8 mouse cellular contexts compared by ENCODE assay signal in the genomic region with DNA sequence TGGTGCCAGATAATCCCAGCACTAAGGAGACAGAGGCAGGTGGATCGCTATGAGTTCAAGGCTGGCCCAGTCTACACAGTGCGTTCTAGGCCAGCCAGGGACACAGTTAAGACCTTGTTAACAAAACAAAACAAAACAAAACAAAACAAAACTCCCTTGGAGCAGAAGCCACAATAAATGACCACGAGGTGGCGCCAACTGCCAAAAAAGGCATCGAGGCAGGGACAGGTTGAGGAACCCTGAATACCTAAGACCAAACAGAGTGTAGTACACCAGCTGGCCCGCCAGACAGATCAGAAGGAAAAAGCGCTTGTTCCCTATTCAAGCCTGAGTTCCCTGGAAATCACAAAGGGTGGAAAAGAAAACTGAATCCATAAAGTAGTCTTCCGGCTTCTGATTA. TPM values are rescaled to one million over a fixed set of nuclear protein-coding genes. Genes with fewer than 3 reads are reported as not detected.
DNase-seq lines count a peak whose midpoint lies in the region; ATAC-seq and TF ChIP-seq lines count a peak whose summit lies in the region.

No protein-coding gene starts in this region.

- no peaks in the 10 kb centered on the region for H3K27me3 ChIP-seq in intestine, embryonic 14.5 days (replicated peaks; ENCODE audit: control insufficient read depth, insufficient read depth, low read length)
- H3K27me3 ChIP-seq in intestine, embryonic 16.5 days (replicated peaks; ENCODE audit: control insufficient read depth, insufficient read depth, low read length) = no peaks in the 10 kb centered on the region
- H3K27me3 ChIP-seq in ES-Bruce4 (ENCODE audit: control insufficient read depth, insufficient read depth, low read length, poor library complexity, severe bottlenecking) = no peaks in the 10 kb centered on the region
- peaks cover 5% of the 10 kb centered on the region; the same call in 1 of the 2 replicates for H3K27me3 ChIP-seq in forebrain, embryonic 14.5 days (replicated peaks; ENCODE audit: control insufficient read depth, insufficient read depth, low read length)

- peak; percentile 86 for DNase-seq in intestine, embryonic 14.5 days (ENCODE audit: low spot score)
- DNase-seq in cerebellum, adult 11 months = peak; percentile 72
- DNase-seq in forebrain, embryonic 14.5 days (ENCODE audit: low spot score) = peak; percentile 90
- DNase-seq in kidney, postnatal 10 days = peak; percentile 89
- peak; percentile 89 for DNase-seq in lung, postnatal 36 days
- peak; percentile 42 to 73 for DNase-seq in spleen, adult 18-20 months

- TF ChIP-seq EP300 in ES-Bruce4 (IDR thresholded peaks at IDR 0.05; ENCODE audit: insufficient read depth, low read depth, low read length) = no peak

- no peak for ATAC-seq in intestine, embryonic 14.5 days (replicated peaks; ENCODE audit: low FRiP score, low TSS enrichment, low read depth)
- ATAC-seq in intestine, embryonic 16.5 days = no peak
- peak; percentile 64 for ATAC-seq in forebrain, embryonic 14.5 days

- peaks cover 22% of the 10 kb centered on the region for H3K4me1 ChIP-seq in intestine, embryonic 14.5 days (replicated peaks; ENCODE audit: control insufficient read depth, insufficient read depth, low read length)
- peaks cover 30% of the 10 kb centered on the region for H3K4me1 ChIP-seq in intestine, embryonic 16.5 days (ENCODE audit: control insufficient read depth, insufficient read depth, low read length)
- peaks cover 14% of the 10 kb centered on the region for H3K4me1 ChIP-seq in ES-Bruce4 (ENCODE audit: control insufficient read depth, insufficient read depth, low read length)
- peaks cover 3% of the 10 kb centered on the region for H3K4me1 ChIP-seq in forebrain, embryonic 14.5 days (ENCODE audit: control insufficient read depth, insufficient read depth, low read length)

- no peak overlapping the region for H3K4me3 ChIP-seq in intestine, embryonic 14.5 days (ENCODE audit: low read depth, low read length)
- no peak overlapping the region for H3K4me3 ChIP-seq in intestine, embryonic 16.5 days (ENCODE audit: low read length)
- H3K4me3 ChIP-seq in ES-Bruce4 (ENCODE audit: low read depth, low read length) = no peak overlapping the region
- no peak overlapping the region for H3K4me3 ChIP-seq in forebrain, embryonic 14.5 days (ENCODE audit: low read depth, low read length)

- H3K36me3 ChIP-seq in intestine, embryonic 14.5 days (ENCODE audit: control insufficient read depth, insufficient read depth, low read length) = peaks cover 53% of the 10 kb centered on the region
- peaks cover 36% of the 10 kb centered on the region for H3K36me3 ChIP-seq in intestine, embryonic 16.5 days (ENCODE audit: control insufficient read depth, insufficient read depth, low read length)
- H3K36me3 ChIP-seq in ES-Bruce4 (ENCODE audit: control insufficient read depth, insufficient read depth, low read length, poor library complexity, severe bottlenecking) = no peaks in the 10 kb centered on the region; the same call in 1 of the 2 replicates
- H3K36me3 ChIP-seq in forebrain, embryonic 14.5 days (ENCODE audit: control insufficient read depth, insufficient read depth, low read length) = no peaks in the 10 kb centered on the region

- no peak overlapping the region for H3K27ac ChIP-seq in intestine, embryonic 14.5 days (ENCODE audit: low read depth)
- no peak overlapping the region for H3K27ac ChIP-seq in intestine, embryonic 16.5 days (ENCODE audit: low read length)
- H3K27ac ChIP-seq in ES-Bruce4 (ENCODE audit: insufficient read depth, low read length) = no peak overlapping the region
- no peak overlapping the region for H3K27ac ChIP-seq in forebrain, embryonic 14.5 days (ENCODE audit: low read depth, low read length)

- peak; percentile 77 for TF ChIP-seq CTCF in ES-Bruce4 (IDR thresholded peaks at IDR 0.05; ENCODE audit: low read depth, low read length)

- H3K9me3 ChIP-seq in intestine, embryonic 14.5 days (ENCODE audit: control insufficient read depth, low read length) = no peaks in the 10 kb centered on the region
- no peaks in the 10 kb centered on the region for H3K9me3 ChIP-seq in intestine, embryonic 16.5 days (ENCODE audit: control insufficient read depth, low read length)
- H3K9me3 ChIP-seq in ES-Bruce4 (replicated peaks; ENCODE audit: control insufficient read depth, insufficient read depth, low read length, poor library complexity, severe bottlenecking) = no peaks in the 10 kb centered on the region
- H3K9me3 ChIP-seq in forebrain, embryonic 14.5 days (replicated peaks; ENCODE audit: control insufficient read depth, low read length) = no peaks in the 10 kb centered on the region

- TF ChIP-seq POLR2A in ES-Bruce4 (IDR thresholded peaks at IDR 0.05; ENCODE audit: insufficient read depth, low read length) = no peak

- WGBS in intestine, embryonic 14.5 days = 28% methylated on average over 8 of the region's 8 CpGs
- WGBS in intestine, embryonic 16.5 days = 21% methylated on average over 8 of the region's 8 CpGs
- WGBS in forebrain, embryonic 14.5 days = 23% methylated on average over 8 of the region's 8 CpGs

- H3K4me2 ChIP-seq in intestine, embryonic 14.5 days (ENCODE audit: low read length) = no peak overlapping the region
- H3K4me2 ChIP-seq in intestine, embryonic 16.5 days (ENCODE audit: low read depth, low read length) = no peak overlapping the region
- no peak overlapping the region for H3K4me2 ChIP-seq in forebrain, embryonic 14.5 days (ENCODE audit: low read length)

- H3K9ac ChIP-seq in intestine, embryonic 14.5 days (ENCODE audit: low read length) = no peak overlapping the region
- H3K9ac ChIP-seq in intestine, embryonic 16.5 days (ENCODE audit: low read depth, low read length) = no peak overlapping the region
- no peak overlapping the region for H3K9ac ChIP-seq in ES-Bruce4 (ENCODE audit: low read depth, poor library complexity, severe bottlenecking)
- H3K9ac ChIP-seq in forebrain, embryonic 14.5 days (ENCODE audit: low read length) = no peak overlapping the region

RNA-seq across cellular contexts. Expression of a gene that starts 5.2 kb away (rescaled TPM):
- 45.6 and 57.9 TPM in 2 replicates for polyA plus RNA-seq in intestine, embryonic 14.5 days (2014; fragmentation: Nextera tagmentation; extraction: Ambion mirVana)
- polyA plus RNA-seq in intestine, embryonic 16.5 days (2015; fragmentation: Nextera tagmentation; extraction: Ambion mirVana) = 50.3 and 51.5 TPM in 2 replicates
- 26.8 and 33.3 TPM in 2 replicates for polyA plus RNA-seq in ES-Bruce4 (2011; ENCODE audit: insufficient read depth, insufficient read length, low read depth, missing spikeins)
- 9.9 and 13.7 TPM in 2 replicates for polyA plus RNA-seq in forebrain, embryonic 14.5 days (2014; fragmentation: Nextera tagmentation; extraction: Ambion mirVana)

RNA-seq across cellular contexts. Expression of a gene that starts 9.5 kb away (rescaled TPM):
- polyA plus RNA-seq in intestine, embryonic 14.5 days (2014; fragmentation: Nextera tagmentation; extraction: Ambion mirVana) = 36.2 and 39.3 TPM in 2 replicates
- polyA plus RNA-seq in intestine, embryonic 16.5 days (2015; fragmentation: Nextera tagmentation; extraction: Ambion mirVana) = 32.6 and 33.8 TPM in 2 replicates
- 18.4 and 20.5 TPM in 2 replicates for polyA plus RNA-seq in ES-Bruce4 (2011; ENCODE audit: insufficient read depth, insufficient read length, low read depth, missing spikeins)
- polyA plus RNA-seq in forebrain, embryonic 14.5 days (2014; fragmentation: Nextera tagmentation; extraction: Ambion mirVana) = 31.2 and 32.6 TPM in 2 replicates

RNA-seq across cellular contexts. Expression of a gene that starts 11.6 kb away (rescaled TPM):
- polyA plus RNA-seq in intestine, embryonic 14.5 days (2014; fragmentation: Nextera tagmentation; extraction: Ambion mirVana) = 58.0 and 60.7 TPM in 2 replicates
- polyA plus RNA-seq in intestine, embryonic 16.5 days (2015; fragmentation: Nextera tagmentation; extraction: Ambion mirVana) = 40.7 and 45.6 TPM in 2 replicates
- polyA plus RNA-seq in ES-Bruce4 (2011; ENCODE audit: insufficient read depth, insufficient read length, low read depth, missing spikeins) = 30.4 and 32.3 TPM in 2 replicates
- 59.8 and 67.0 TPM in 2 replicates for polyA plus RNA-seq in forebrain, embryonic 14.5 days (2014; fragmentation: Nextera tagmentation; extraction: Ambion mirVana)

RNA-seq across cellular contexts. Expression of a gene that starts 16.8 kb away (rescaled TPM):
- polyA plus RNA-seq in intestine, embryonic 14.5 days (2014; fragmentation: Nextera tagmentation; extraction: Ambion mirVana) = not detected in 2 replicates
- 0.02 and 0.11 TPM in 2 replicates for polyA plus RNA-seq in intestine, embryonic 16.5 days (2015; fragmentation: Nextera tagmentation; extraction: Ambion mirVana)
- polyA plus RNA-seq in ES-Bruce4 (2011; ENCODE audit: insufficient read depth, insufficient read length, low read depth, missing spikeins) = not detected in 2 replicates
- polyA plus RNA-seq in forebrain, embryonic 14.5 days (2014; fragmentation: Nextera tagmentation; extraction: Ambion mirVana) = not detected in 2 replicates

RNA-seq across cellular contexts. Expression of a gene that starts 50.7 kb away (rescaled TPM):
- 28.0 and 29.5 TPM in 2 replicates for polyA plus RNA-seq in intestine, embryonic 14.5 days (2014; fragmentation: Nextera tagmentation; extraction: Ambion mirVana)
- 28.3 and 34.6 TPM in 2 replicates for polyA plus RNA-seq in intestine, embryonic 16.5 days (2015; fragmentation: Nextera tagmentation; extraction: Ambion mirVana)
- 31.5 and 31.6 TPM in 2 replicates for polyA plus RNA-seq in ES-Bruce4 (2011; ENCODE audit: insufficient read depth, insufficient read length, low read depth, missing spikeins)
- polyA plus RNA-seq in forebrain, embryonic 14.5 days (2014; fragmentation: Nextera tagmentation; extraction: Ambion mirVana) = 27.9 and 28.1 TPM in 2 replicates
